ENCODE assay signal across 28 mouse cellular contexts in the genomic region with DNA sequence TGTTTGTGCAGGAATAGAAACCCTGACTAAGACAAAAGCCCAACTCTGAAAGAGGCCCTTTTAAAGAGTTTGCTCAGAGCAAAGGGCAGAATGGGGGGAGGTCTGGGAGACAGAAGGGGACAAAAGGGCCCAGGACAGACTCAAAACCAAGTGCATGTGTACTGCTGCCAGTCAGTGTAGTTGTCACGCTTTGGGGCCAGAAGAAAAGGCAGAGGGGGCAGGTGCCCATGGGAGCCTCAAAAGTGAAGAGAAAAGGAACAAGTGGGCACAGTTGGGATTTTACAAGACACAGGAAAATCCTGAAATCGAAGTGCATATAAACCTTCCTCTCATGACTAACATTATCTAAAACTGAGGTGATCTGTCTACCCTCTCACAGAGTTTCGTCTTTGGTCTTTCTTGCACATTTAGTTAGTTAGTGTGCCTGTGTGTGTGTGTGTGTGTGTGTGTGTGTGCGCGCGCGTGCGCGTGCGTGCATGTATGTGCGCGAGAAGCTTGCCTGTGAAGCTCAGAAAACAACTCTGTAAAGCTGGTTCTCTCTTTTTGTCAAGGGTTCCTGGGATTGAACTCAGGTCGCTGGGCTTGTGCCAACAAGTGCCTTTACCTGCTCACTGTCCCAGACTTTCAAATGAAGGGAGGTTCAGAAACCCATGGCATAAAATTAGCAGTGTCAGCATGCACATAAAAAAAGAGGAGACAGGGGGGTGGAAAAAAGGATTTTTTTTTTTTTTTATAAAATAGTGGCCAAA. TPM values are rescaled to one million over a fixed set of nuclear protein-coding genes. Genes with fewer than 3 reads are reported as not detected.
DNase-seq lines count a peak whose midpoint lies in the region; ATAC-seq and TF ChIP-seq lines count a peak whose summit lies in the region.
"Had no signal": no experiment of that assay in that cellular context is flagged by ENCODE, and none has a peak within 500 bp of the region (broad histone marks: within the 10 kb centered on the region; RNA-seq: fewer than 3 reads in every experiment).

No protein-coding gene starts in this region.

- ATAC-seq in midbrain, postnatal 0 days (ENCODE audit: low FRiP score), result no peak
- ATAC-seq in intestine, embryonic 16.5 days, result no peak
- ATAC-seq in liver, embryonic 12.5 days, result no peak
- ATAC-seq: activated CD4-positive, CD25-positive, alpha-beta regulatory T cell, adult 4 months; CD4-positive, CD25-positive, alpha-beta regulatory T cell, adult 4 months; forebrain, embryonic 14.5 days; forebrain, postnatal 0 days had no signal

- H3K9ac ChIP-seq in heart, adult 2 months (ENCODE audit: low read depth, low read length), result no peak overlapping the region
- no peak overlapping the region for H3K9ac ChIP-seq in midbrain, postnatal 0 days (replicated peaks; ENCODE audit: low read length, poor library complexity, severe bottlenecking)
- no peak overlapping the region for H3K9ac ChIP-seq in CH12.LX (ENCODE audit: insufficient read depth, low read depth)
- no peak overlapping the region for H3K9ac ChIP-seq in intestine, embryonic 16.5 days (ENCODE audit: low read depth, low read length)
- no peak overlapping the region for H3K9ac ChIP-seq in liver, embryonic 12.5 days
- H3K9ac ChIP-seq: embryonic facial prominence, embryonic 12.5 days; embryonic facial prominence, embryonic 15.5 days; forebrain, postnatal 0 days; heart, embryonic 12.5 days; heart, embryonic 15.5 days; hindbrain, embryonic 14.5 days had no signal

- 94% methylated on average over 13 of the region's 13 CpGs for whole genome bisulfite sequencing in heart, embryonic 10.5 days
- 97% methylated on average over 13 of the region's 13 CpGs for WGBS in heart, adult 2 months
- 88% methylated on average over 13 of the region's 13 CpGs for WGBS in midbrain, embryonic 10.5 days
- WGBS in midbrain, postnatal 0 days, result 93% methylated on average over 13 of the region's 13 CpGs
- WGBS in intestine, embryonic 16.5 days, result 92% methylated on average over 13 of the region's 13 CpGs
- WGBS in liver, embryonic 12.5 days (ENCODE audit: insufficient replicate concordance), result 87% methylated on average over 13 of the region's 13 CpGs

- no peak for TF ChIP-seq RAD21 in CH12.LX (IDR thresholded peaks at IDR 0.05; ENCODE audit: low read depth, low read length)

- TF ChIP-seq EP300 in heart, adult 2 months (IDR thresholded peaks at IDR 0.05; ENCODE audit: insufficient read depth, low read depth, low read length), result no peak
- no peak for TF ChIP-seq EP300 in CH12.LX (IDR thresholded peaks at IDR 0.05; ENCODE audit: low read length)

- DNase-seq in heart, embryonic 10.5 days (ENCODE audit: low spot score), result peak; percentile 54
- no peak for DNase-seq in heart, adult 2 months
- no peak for DNase-seq in midbrain, embryonic 10.5 days (ENCODE audit: low spot score)
- DNase-seq in midbrain, postnatal 0 days (ENCODE audit: low spot score), result no peak
- no peak for DNase-seq in CH12.LX (ENCODE audit: extremely low read depth)
- DNase-seq: adrenal gland, adult 8-10 months; adrenal gland, postnatal 25 days; cerebellum, adult 18-20 months; cerebellum, adult 9-10 months; cerebellum, postnatal 14 days; forebrain, postnatal 0 days; gastrocnemius, adult 2 months; gastrocnemius, postnatal 14 days; heart, adult 18-20 months; heart, postnatal 10 days; heart, postnatal 36 days had no signal

- no peaks in the 10 kb centered on the region for H3K79me2 ChIP-seq in heart, adult 2 months (replicated peaks; ENCODE audit: control insufficient read depth, insufficient read depth, low read length)
- no peaks in the 10 kb centered on the region; the same call in 1 of the 2 replicates for H3K79me2 ChIP-seq in CH12.LX (replicated peaks; ENCODE audit: control insufficient read depth, extremely low read depth, insufficient read depth, poor library complexity, severe bottlenecking)

- no peak overlapping the region for H3K27ac ChIP-seq in heart, embryonic 10.5 days
- no peak overlapping the region for H3K27ac ChIP-seq in heart, adult 2 months
- peak overlapping the region; percentile 39; the same call in 1 of the 2 replicates for H3K27ac ChIP-seq in midbrain, embryonic 10.5 days (replicated peaks)
- no peak overlapping the region for H3K27ac ChIP-seq in midbrain, postnatal 0 days (ENCODE audit: low read depth, low read length)
- H3K27ac ChIP-seq in CH12.LX (ENCODE audit: insufficient read depth, low read depth), result no peak overlapping the region
- H3K27ac ChIP-seq in intestine, embryonic 16.5 days (ENCODE audit: low read length), result no peak overlapping the region
- no peak overlapping the region for H3K27ac ChIP-seq in liver, embryonic 12.5 days
- H3K27ac ChIP-seq: embryonic facial prominence, embryonic 12.5 days; embryonic facial prominence, embryonic 15.5 days; gastrocnemius, adult 2 months; heart, embryonic 15.5 days; hindbrain, embryonic 10.5 days; hindbrain, embryonic 14.5 days had no signal

- no peak overlapping the region for H3K4me2 ChIP-seq in midbrain, postnatal 0 days (ENCODE audit: low read depth, low read length, poor library complexity, severe bottlenecking)
- H3K4me2 ChIP-seq in CH12.LX (ENCODE audit: insufficient read depth, low read depth, poor library complexity, severe bottlenecking), result no peak overlapping the region
- no peak overlapping the region for H3K4me2 ChIP-seq in intestine, embryonic 16.5 days (ENCODE audit: low read depth, low read length)
- H3K4me2 ChIP-seq in liver, embryonic 12.5 days, result no peak overlapping the region
- H3K4me2 ChIP-seq: embryonic facial prominence, embryonic 12.5 days; embryonic facial prominence, embryonic 15.5 days; heart, embryonic 12.5 days; heart, embryonic 15.5 days; hindbrain, embryonic 14.5 days had no signal

- no peaks in the 10 kb centered on the region for H3K36me3 ChIP-seq in heart, embryonic 10.5 days
- H3K36me3 ChIP-seq in heart, adult 2 months (ENCODE audit: control insufficient read depth, insufficient read depth, low read length), result no peaks in the 10 kb centered on the region
- H3K36me3 ChIP-seq in midbrain, embryonic 10.5 days, result no peaks in the 10 kb centered on the region
- no peaks in the 10 kb centered on the region for H3K36me3 ChIP-seq in midbrain, postnatal 0 days (ENCODE audit: insufficient read depth, low read length)
- H3K36me3 ChIP-seq in CH12.LX (replicated peaks in 1 of 2; ENCODE audit: control insufficient read depth in 1 of 2, insufficient read depth in 1 of 2, low read length in 1 of 2), result peaks cover 17 to 28% of the 10 kb centered on the region in 2 experiments
- H3K36me3 ChIP-seq in intestine, embryonic 16.5 days (ENCODE audit: control insufficient read depth, insufficient read depth, low read length), result no peaks in the 10 kb centered on the region
- H3K36me3 ChIP-seq in liver, embryonic 12.5 days, result no peaks in the 10 kb centered on the region
- H3K36me3 ChIP-seq: embryonic facial prominence, embryonic 12.5 days; embryonic facial prominence, embryonic 15.5 days; heart, embryonic 12.5 days; heart, embryonic 15.5 days; hindbrain, embryonic 10.5 days had no signal

- in situ Hi-C loops in CH12.LX (cut with MboI; ENCODE audit: low pct_ligation_motif_present, low pct_unique_long_range_greater_than_20kb, low sequenced_read_pairs), result loop anchor here (25.0 kb wide), 1 partner anchor 285 kb away; a partner anchor contains a TSS

- H3K9me3 ChIP-seq in heart, embryonic 10.5 days, result no peaks in the 10 kb centered on the region
- no peaks in the 10 kb centered on the region for H3K9me3 ChIP-seq in midbrain, embryonic 10.5 days (replicated peaks)
- no peaks in the 10 kb centered on the region for H3K9me3 ChIP-seq in midbrain, postnatal 0 days (ENCODE audit: low read length)
- H3K9me3 ChIP-seq in CH12.LX (replicated peaks; ENCODE audit: low read length), result no peaks in the 10 kb centered on the region
- no peaks in the 10 kb centered on the region for H3K9me3 ChIP-seq in intestine, embryonic 16.5 days (ENCODE audit: control insufficient read depth, low read length)
- no peaks in the 10 kb centered on the region for H3K9me3 ChIP-seq in liver, embryonic 12.5 days (replicated peaks)
- H3K9me3 ChIP-seq: embryonic facial prominence, embryonic 12.5 days; embryonic facial prominence, embryonic 15.5 days; heart, embryonic 12.5 days; heart, embryonic 15.5 days had no signal

- TF ChIP-seq POLR2A in heart, adult 2 months (IDR thresholded peaks at IDR 0.05; ENCODE audit: insufficient read depth, low read depth, low read length), result no peak
- no peak for TF ChIP-seq POLR2A in CH12.LX (IDR thresholded peaks at IDR 0.05; ENCODE audit: low read depth, low read length)

- dilution Hi-C loops in CH12.LX (cut with MboI; ENCODE audit: extremely low pct_ligation_motif_present, extremely low pct_unique_long_range_greater_than_20kb, low sequenced_read_pairs), result loop anchor here (25.0 kb wide), 1 partner anchor 110 kb away; no protein-coding TSS in a partner anchor

- H3K27me3 ChIP-seq in heart, embryonic 10.5 days (ENCODE audit: insufficient read depth, poor library complexity, severe bottlenecking), result no peaks in the 10 kb centered on the region; the same call in 1 of the 2 replicates
- no peaks in the 10 kb centered on the region for H3K27me3 ChIP-seq in heart, adult 2 months (ENCODE audit: control insufficient read depth, insufficient read depth, low read length)
- H3K27me3 ChIP-seq in midbrain, embryonic 10.5 days (ENCODE audit: low read depth, poor library complexity, severe bottlenecking), result no peaks in the 10 kb centered on the region
- no peaks in the 10 kb centered on the region for H3K27me3 ChIP-seq in midbrain, postnatal 0 days (ENCODE audit: insufficient read depth, low read length)
- no peaks in the 10 kb centered on the region for H3K27me3 ChIP-seq in CH12.LX (replicated peaks)
- H3K27me3 ChIP-seq in intestine, embryonic 16.5 days (replicated peaks; ENCODE audit: control insufficient read depth, insufficient read depth, low read length), result no peaks in the 10 kb centered on the region
- H3K27me3 ChIP-seq in liver, embryonic 12.5 days (replicated peaks), result peaks cover 9% of the 10 kb centered on the region; the same call in 1 of the 2 replicates
- H3K27me3 ChIP-seq: embryonic facial prominence, embryonic 12.5 days; embryonic facial prominence, embryonic 15.5 days; heart, embryonic 12.5 days; heart, embryonic 15.5 days had no signal

- intact Hi-C loops in heart, adult 2 months (cut with DNase I), result no loop called here

- TF ChIP-seq CTCF in heart, adult 2 months (IDR thresholded peaks at IDR 0.05), result no peak
- no peak for TF ChIP-seq CTCF in midbrain, postnatal 0 days (IDR thresholded peaks at IDR 0.05)
- no peak for TF ChIP-seq CTCF in CH12.LX (conservative IDR thresholded peaks at IDR 0.05 in 1 of 2, IDR thresholded peaks at IDR 0.05 in 1 of 2; ENCODE audit: low read depth in 2 of 2, low read length in 2 of 2)

- peaks cover 6% of the 10 kb centered on the region for H3K4me1 ChIP-seq in heart, embryonic 10.5 days
- H3K4me1 ChIP-seq in heart, adult 2 months (ENCODE audit: control insufficient read depth, insufficient read depth, low read length), result no peaks in the 10 kb centered on the region
- H3K4me1 ChIP-seq in midbrain, embryonic 10.5 days, result peaks cover 27% of the 10 kb centered on the region
- H3K4me1 ChIP-seq in midbrain, postnatal 0 days (ENCODE audit: insufficient read depth, low read length), result no peaks in the 10 kb centered on the region
- peaks cover 5 to 24% of the 10 kb centered on the region in 2 experiments; a peak in 2 of 4 replicates for H3K4me1 ChIP-seq in CH12.LX (ENCODE audit: control insufficient read depth in 1 of 2, insufficient read depth in 2 of 2)
- H3K4me1 ChIP-seq in intestine, embryonic 16.5 days (ENCODE audit: control insufficient read depth, insufficient read depth, low read length), result peaks cover 4% of the 10 kb centered on the region; the same call in 1 of the 2 replicates
- peaks cover 5% of the 10 kb centered on the region for H3K4me1 ChIP-seq in liver, embryonic 12.5 days

- no peak overlapping the region for H3K4me3 ChIP-seq in heart, embryonic 10.5 days
- H3K4me3 ChIP-seq in heart, adult 2 months, result no peak overlapping the region
- H3K4me3 ChIP-seq in midbrain, embryonic 10.5 days, result no peak overlapping the region
- H3K4me3 ChIP-seq in midbrain, postnatal 0 days (ENCODE audit: low read depth, low read length), result no peak overlapping the region
- H3K4me3 ChIP-seq in CH12.LX (replicated peaks in 1 of 3; ENCODE audit: low read depth in 2 of 3, low read length in 2 of 3, poor library complexity in 1 of 3), result no peak overlapping the region
- H3K4me3 ChIP-seq in intestine, embryonic 16.5 days (ENCODE audit: low read length), result no peak overlapping the region
- no peak overlapping the region for H3K4me3 ChIP-seq in liver, embryonic 12.5 days
- H3K4me3 ChIP-seq: embryonic facial prominence, embryonic 12.5 days; embryonic facial prominence, embryonic 15.5 days; gastrocnemius, adult 2 months; heart, embryonic 12.5 days; heart, embryonic 15.5 days; hindbrain, embryonic 10.5 days had no signal

RNA-seq across cellular contexts. Expression of a gene that starts 5.3 kb away (rescaled TPM):
- polyA plus RNA-seq in heart, embryonic 10.5 days (2016; fragmentation: Nextera tagmentation; extraction: Ambion mirVana), result 0.07 and 0.24 TPM in 2 replicates
- under 1 TPM in 1 of 2 experiments, not detected in 1; 0.18 TPM for total RNA-seq in heart, adult 2 months (2021)
- polyA plus RNA-seq in heart, adult 2 months (2012; rRNA removed), result 0.18 TPM in 1 of 2 replicates, not detected in the other
- polyA plus RNA-seq in midbrain, embryonic 10.5 days (2016; fragmentation: Nextera tagmentation; extraction: Ambion mirVana), result 1.8 and 2.0 TPM in 2 replicates
- 6.9 and 7.9 TPM in 2 replicates for total RNA-seq in midbrain, postnatal 0 days (2014; rRNA removed)
- polyA plus RNA-seq in midbrain, postnatal 0 days (2015; fragmentation: Nextera tagmentation; extraction: Ambion mirVana), result 5.4 and 6.0 TPM in 2 replicates
- total RNA-seq in CH12.LX (2012; rRNA removed) (0.63 and 0.76 TPM in 2 replicates), CH12.LX (2014; rRNA removed) (1.9 and 2.0 TPM in 2 replicates)
- polyA plus RNA-seq in CH12.LX (2012; ENCODE audit: insufficient read length, low read depth), result 1.1 and 1.2 TPM in 2 replicates
- 0.38 and 0.46 TPM in 2 replicates for polyA plus RNA-seq in intestine, embryonic 16.5 days (2015; fragmentation: Nextera tagmentation; extraction: Ambion mirVana)
- polyA plus RNA-seq in liver, embryonic 12.5 days (2016; fragmentation: Nextera tagmentation; extraction: Ambion mirVana), result 0.10 and 0.32 TPM in 2 replicates
- total RNA-seq: adrenal gland, postnatal 25 days; heart, postnatal 10 days had no signal
- polyA plus RNA-seq: C2C12 had no signal
